Mouse (Mus musculus): ENCODE results near the gene Ddx28.

Ddx28 gene

DNA sequence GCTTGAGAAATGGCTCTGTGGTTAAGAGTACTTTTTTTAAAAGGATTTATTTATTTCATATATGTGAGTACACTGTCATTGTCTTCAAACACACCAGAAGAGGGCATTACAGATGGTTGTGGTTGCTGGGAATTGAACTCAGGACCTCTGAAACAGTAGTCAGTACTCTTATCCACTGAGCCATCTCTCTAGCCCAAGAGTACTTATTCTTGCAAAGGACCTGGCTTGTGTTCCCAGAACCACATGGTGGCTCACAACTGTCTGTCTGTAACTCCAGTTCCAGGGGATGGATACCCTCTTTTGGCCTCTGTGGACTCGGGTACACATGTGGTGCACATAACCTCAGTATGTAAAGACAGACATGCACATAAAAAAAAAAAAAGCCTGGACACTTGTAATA, 42.3 kb downstream of the Ddx28 start:
- DNase-seq (ENCODE audit: inconsistent age in 2 of 2, low spot score in 1 of 2), result no peak

DNA sequence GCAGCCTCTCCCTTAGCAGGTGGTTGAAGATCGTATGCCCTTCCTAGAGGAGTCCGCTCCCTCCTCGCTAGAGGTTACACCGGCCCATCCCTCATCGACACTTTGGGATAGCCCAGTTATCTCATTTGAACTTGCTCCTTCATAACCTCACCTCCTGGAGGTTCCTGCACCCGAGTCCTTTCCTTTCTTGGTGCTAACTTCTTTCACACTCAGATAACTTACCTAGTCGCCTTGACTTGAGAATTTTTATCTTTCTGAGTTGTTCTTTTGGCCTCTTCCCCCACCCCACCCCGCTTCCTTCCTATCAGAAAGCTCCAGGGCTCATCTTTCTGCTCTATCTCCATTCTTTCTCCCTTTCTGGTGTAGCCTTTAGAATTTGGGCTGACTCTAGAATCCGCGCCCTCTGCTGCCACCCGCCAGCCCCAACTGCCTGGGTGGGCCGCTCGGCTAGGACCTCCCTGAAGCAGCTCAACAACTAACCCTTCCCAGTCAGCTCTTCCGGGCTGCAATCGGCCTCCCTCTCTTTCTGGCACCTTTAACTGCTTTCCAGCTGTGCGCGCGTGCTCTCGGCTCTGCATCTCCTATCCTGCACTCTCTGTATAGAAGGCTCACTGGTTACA, 44.9 kb downstream of the Ddx28 start:
- DNase-seq (ENCODE audit: inconsistent age in 2 of 2, low spot score in 1 of 2), result peak in 1 of 2 experiments; percentile 66

DNA sequence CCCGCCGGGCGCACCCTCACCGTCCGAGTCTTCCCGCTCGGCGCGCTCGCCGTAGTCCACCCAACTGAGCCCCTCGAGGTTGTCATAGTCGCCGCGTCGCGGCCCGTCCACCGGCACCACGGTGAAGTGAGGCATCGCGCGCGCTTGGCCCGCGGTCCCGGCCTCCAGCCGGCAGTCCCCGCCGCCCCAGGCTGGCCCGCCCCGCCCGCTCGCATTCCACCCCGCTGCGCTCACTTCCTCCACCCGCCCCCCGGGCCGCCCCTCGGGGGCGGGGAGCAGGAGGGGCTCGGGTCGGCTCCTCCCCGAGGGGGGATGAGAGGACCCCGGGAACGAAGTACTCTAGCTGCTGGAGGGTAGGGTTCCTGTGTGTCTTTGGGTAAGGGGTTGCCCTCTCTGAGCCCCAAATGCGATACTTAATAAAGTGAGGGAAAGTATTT, 45.8 kb downstream of the Ddx28 start, which contains the start of gene Slc12a4:
Gene Slc12a4, minus strand, starts transcription at position 193 of the 437 bp plus-strand sequence.
- peak; percentile 88 to 96 for DNase-seq (ENCODE audit: inconsistent age in 2 of 2, low spot score in 1 of 2)

DNA sequence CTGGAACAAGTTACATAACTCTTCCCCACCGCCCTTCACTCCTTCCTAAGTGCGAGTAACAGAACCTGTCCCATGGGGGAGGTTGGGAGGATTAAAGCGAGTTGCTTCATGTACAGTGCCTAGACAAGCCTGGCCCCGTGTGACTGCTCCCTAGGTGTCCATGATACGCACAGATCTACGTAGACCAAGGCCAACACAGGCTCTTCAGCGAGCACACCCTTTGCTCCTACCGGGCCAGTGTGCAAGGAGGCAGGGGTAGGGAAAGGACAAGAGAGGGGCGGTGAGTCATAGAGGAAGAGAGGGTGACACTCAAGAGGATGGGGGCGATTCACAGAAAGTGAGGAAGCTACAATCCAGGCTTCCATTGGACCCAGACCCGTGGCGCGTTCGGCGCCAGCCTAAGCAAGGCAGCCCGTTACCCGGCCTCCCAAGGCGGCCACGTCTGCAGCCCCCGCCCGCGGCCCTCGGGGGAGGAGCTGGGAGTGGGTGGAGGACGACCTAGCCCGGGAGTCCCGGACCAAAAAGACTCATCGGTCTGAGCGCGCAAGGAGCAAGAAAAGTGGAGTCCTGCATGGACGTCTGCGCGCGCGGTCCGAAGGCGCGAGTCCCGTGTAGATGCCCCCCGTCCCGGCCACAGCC, 46.3 kb downstream of the Ddx28 start:
- peak; percentile 75 to 88 for DNase-seq (ENCODE audit: inconsistent age in 2 of 2, low spot score in 1 of 2)

DNA sequence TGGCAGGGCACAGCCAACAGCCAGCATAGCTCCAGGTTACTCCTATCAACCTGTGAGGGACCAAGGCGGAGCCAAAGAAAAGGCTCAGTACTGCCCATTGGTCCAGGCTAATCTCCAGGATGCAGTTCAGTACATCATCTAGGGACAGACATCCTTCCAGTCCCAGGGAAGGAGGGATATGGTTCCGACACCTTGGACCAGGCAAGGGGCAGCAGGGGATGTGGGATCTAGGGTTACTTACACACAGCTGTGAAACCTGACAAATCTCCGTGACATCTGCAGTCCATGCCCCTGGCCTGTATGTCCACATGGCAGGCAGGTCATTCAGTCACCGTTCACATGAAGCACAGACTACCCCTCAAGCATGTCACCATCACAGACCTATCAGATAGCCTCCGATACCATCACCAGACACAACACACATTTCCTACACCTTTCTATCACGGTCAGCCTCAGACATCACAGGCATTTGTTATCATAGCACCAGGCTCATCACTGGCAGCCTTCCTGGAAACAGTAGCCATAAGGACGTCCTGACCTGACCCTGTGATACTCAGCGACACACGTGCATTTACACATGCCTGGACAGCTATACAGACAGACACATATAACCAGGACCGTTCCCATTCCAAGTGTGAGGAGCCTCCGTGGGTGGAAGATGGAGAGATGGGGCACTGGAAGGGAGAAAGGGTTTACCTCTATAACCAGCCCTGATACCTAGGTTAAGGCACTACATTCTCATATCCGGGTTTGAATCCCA, 47.0 kb downstream of the Ddx28 start:
- no peak for DNase-seq (ENCODE audit: inconsistent age in 2 of 2, low spot score in 1 of 2)

DNA sequence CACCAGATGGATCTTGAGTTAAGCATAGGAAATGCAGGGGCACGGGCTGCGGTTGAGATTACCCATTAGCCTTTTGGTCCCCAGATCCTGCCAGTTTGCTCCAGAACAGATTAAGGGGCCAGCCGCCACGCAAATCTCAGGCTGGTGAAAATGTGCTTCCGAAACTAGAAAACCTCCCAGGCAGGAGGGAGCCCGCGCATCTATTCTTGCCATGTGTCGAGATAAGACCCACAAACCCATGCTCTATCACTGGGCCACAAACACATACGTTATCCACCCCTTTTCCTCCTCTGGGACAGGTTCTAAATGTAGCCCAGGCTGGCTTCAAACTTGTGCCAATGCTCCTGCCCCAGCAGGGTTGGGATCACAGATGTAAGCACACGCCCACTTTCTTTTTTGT, 50.1 kb downstream of the Ddx28 start:
- peak in 1 of 2 experiments; percentile 28 for DNase-seq (ENCODE audit: inconsistent age in 2 of 2, low spot score in 1 of 2)

DNA sequence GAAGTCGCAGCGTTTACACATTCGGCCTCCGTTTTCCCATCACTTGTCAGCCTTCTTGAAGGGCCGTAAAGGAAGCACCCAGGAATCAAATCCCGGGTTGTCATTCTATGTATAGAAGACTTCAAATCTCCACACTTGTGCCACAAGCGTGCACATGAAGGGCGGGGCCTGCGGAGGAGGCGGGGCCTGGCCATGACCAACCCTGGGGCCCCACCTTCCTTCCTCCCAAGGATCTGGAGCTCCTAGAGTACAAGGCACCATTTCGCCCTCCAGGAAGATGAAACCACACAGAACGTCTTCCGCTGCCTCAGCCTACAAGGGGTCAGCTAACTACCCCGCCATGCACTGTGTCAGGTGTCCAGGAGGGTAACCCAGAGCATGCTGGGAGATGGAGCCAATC, 50.6 kb downstream of the Ddx28 start:
- DNase-seq (ENCODE audit: inconsistent age in 2 of 2, low spot score in 1 of 2), result no peak
